Mouse (Mus musculus) embryonic facial prominence, embryonic 14.5 days (tissue): Measurements from ENCODE around the gene Pigb. TPM values are rescaled to one million over a fixed set of nuclear protein-coding genes. Genes with fewer than 3 reads are reported as not detected.
A peak's percentile ranks its signal among the peaks of the same experiment; 100 is the strongest.

Source experiments
- ATAC-seq: fragments of 200-750 bp; cut with Nextera tagmentation; 2 replicates; pipeline ENCODE4 v1.8.0; 2017; ENCODE audit warnings: low read depth, moderate number of reproducible peaks, moderate TSS enrichment
- DNase-seq: peaks from one replicate; pipeline ENCODE4 v3.0.0-alpha.2; 2015; ENCODE audit warnings: low spot score
- H3K27ac ChIP-seq: fragments of 300-500 bp; sonication (generic); replicated peaks from 2 replicates; pipeline ENCODE4 v1.5.1; 2014; ENCODE audit warnings: low read depth, mild to moderate bottlenecking, low read length, moderate library complexity
- H3K27me3 ChIP-seq: fragments of 300-500 bp; sonication (generic); replicated peaks from 2 replicates; pipeline ENCODE4 v1.6.1; 2014; ENCODE audit warnings: low read length; ENCODE audit not compliant: control insufficient read depth, insufficient read depth
- H3K36me3 ChIP-seq: fragments of 300-500 bp; sonication (generic); 2 replicates; pipeline ENCODE4 v1.6.1; 2014; ENCODE audit warnings: low read length, mixed read lengths; ENCODE audit not compliant: control insufficient read depth, insufficient read depth
- H3K4me1 ChIP-seq: fragments of 300-500 bp; sonication (generic); 2 replicates; pipeline ENCODE4 v1.6.1; 2014; ENCODE audit warnings: antibody characterized with exemption, low read length; ENCODE audit not compliant: control insufficient read depth, insufficient read depth
- H3K4me2 ChIP-seq: fragments of 300-500 bp; sonication (generic); 2 replicates; pipeline ENCODE4 v1.6.1; 2014; ENCODE audit warnings: low read depth, mild to moderate bottlenecking, low read length, moderate library complexity, mixed read lengths
- H3K4me3 ChIP-seq: fragments of 300-500 bp; sonication (generic); 2 replicates; pipeline ENCODE4 v1.5.1; 2014; ENCODE audit warnings: low read depth, mild to moderate bottlenecking, low read length
- H3K9ac ChIP-seq: fragments of 300-500 bp; sonication (generic); 2 replicates; pipeline ENCODE4 v1.6.1; 2014; ENCODE audit warnings: low read depth, mild to moderate bottlenecking, low read length, moderate library complexity, mixed read lengths
- H3K9me3 ChIP-seq: fragments of 300-500 bp; sonication (generic); 2 replicates; pipeline ENCODE4 v1.6.1; 2016; ENCODE audit warnings: low read length; ENCODE audit not compliant: control insufficient read depth
- WGBS: fragments of 180-500 bp; shearing (Covaris S2); extraction: QIAGEN DNeasy Blood & Tissue Kit; methylation state at CpG from one replicate; pipeline ENCODE4 v1.1.7; 2014; 5-methylcytosine and 5-hydroxymethylcytosine counted together
- polyA plus RNA-seq: library from polyadenylated mRNA; unstranded; fragments of >200 nt; fragmentation: Nextera tagmentation; extraction: Ambion mirVana; gene quantifications from 2 replicates; pipeline ENCODE4 v1.2.1, GENCODE M21; 2014

The Pigb gene
- polyA plus RNA-seq, 1 experiment from 2014 or later = 11.5 TPM

DNA sequence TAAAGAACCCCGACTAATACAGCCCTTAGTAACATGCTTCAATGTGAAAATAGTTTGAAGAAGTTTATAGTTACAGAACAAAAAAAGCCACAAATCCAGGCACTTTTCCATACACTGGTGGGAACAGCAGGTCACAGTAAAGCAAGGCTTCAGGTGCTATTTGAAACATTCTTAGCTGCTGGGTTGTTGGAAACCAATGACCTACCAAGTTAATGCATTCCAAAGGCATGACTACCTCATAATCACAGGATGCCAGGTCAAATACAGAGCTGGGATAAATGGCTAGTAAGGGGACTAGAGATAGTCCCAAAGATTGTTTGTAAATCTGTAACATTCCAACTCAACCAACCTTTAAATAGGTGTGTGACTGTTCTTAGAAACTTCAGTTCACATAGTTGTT is 64.9 kb downstream of the Pigb start:
- Histone ChIP-seq H3K9me3 (no peaks in the 10 kb centered on the region), H3K36me3 (no peaks in the 10 kb centered on the region), H3K9ac (no peak overlapping the region), H3K27me3 (no peaks in the 10 kb centered on the region), H3K4me3 (no peak overlapping the region), H3K4me1 (no peaks in the 10 kb centered on the region), H3K4me2 (no peak overlapping the region), H3K27ac (no peak overlapping the region)
- WGBS = 81% methylated on average over 1 of the region's 1 CpGs
- DNase-seq (no peak), ATAC-seq (no peak)

- H3K9ac ChIP-seq = no peak overlapping the region
- ATAC-seq = no peak
- no peak overlapping the region for H3K4me2 ChIP-seq
- 84% methylated on average over 5 of the region's 5 CpGs for WGBS
- no peaks in the 10 kb centered on the region for H3K36me3 ChIP-seq
- no peaks in the 10 kb centered on the region for H3K4me1 ChIP-seq
- no peak overlapping the region for H3K4me3 ChIP-seq
- no peaks in the 10 kb centered on the region for H3K27me3 ChIP-seq
- H3K27ac ChIP-seq = no peak overlapping the region
- DNase-seq = no peak
- H3K9me3 ChIP-seq = no peaks in the 10 kb centered on the region
Observed at GRCm38 (mm10) chr9:72974734-72975133, 65.4 kb downstream of the Pigb start.

DNA sequence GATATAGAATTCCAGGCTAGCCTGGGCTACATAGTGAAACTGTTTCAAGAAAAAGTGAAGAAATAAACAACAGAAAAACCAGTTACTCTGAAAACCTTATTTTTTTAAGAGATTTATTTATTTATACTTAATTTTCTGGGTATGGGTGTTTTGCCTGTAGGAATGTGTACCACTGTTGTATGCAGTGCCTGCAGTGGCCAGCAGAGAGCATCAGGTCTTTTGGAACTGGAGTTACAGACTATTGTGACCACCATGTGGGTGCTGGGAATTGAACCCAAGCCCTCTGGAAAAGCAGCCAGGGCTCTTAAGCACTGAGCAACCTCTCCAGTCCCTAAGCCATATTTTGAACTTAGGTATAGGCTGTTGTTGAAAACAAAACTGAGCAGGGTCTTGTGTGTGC is 67.2 kb downstream of the Pigb start:
- no peaks in the 10 kb centered on the region for H3K9me3 ChIP-seq
- H3K4me2 ChIP-seq = no peak overlapping the region
- H3K27ac ChIP-seq = no peak overlapping the region
- no peaks in the 10 kb centered on the region for H3K36me3 ChIP-seq
- no peaks in the 10 kb centered on the region for H3K4me1 ChIP-seq
- H3K27me3 ChIP-seq = no peaks in the 10 kb centered on the region
- no peak for ATAC-seq
- H3K4me3 ChIP-seq = no peak overlapping the region
- DNase-seq = no peak
- H3K9ac ChIP-seq = no peak overlapping the region

DNA sequence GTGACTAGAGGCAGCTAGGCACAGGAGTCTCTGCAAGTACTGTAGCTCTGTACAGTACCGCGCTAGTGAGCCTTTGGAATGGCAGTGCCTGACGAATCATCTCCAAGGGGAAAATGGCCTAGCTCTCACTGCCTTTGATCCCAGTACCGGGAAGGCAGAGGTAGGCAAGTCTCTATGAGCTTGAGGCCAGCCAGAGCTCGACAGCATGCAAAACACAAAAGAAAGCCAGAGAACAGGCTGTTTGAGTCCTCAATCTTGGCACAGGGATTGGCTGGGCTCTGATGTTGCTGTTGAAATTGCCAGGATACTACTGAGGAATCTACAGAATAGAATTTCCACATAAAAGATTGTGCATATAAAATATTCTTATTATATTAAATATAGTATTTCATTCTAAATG is 67.7 kb downstream of the Pigb start:
- no peak overlapping the region for H3K4me3 ChIP-seq
- H3K36me3 ChIP-seq = no peaks in the 10 kb centered on the region
- DNase-seq = no peak
- no peaks in the 10 kb centered on the region for H3K9me3 ChIP-seq
- ATAC-seq = no peak
- no peak overlapping the region for H3K9ac ChIP-seq
- no peaks in the 10 kb centered on the region for H3K4me1 ChIP-seq
- WGBS = 87% methylated on average over 5 of the region's 5 CpGs
- no peaks in the 10 kb centered on the region for H3K27me3 ChIP-seq
- no peak overlapping the region for H3K27ac ChIP-seq
- H3K4me2 ChIP-seq = no peak overlapping the region

DNA sequence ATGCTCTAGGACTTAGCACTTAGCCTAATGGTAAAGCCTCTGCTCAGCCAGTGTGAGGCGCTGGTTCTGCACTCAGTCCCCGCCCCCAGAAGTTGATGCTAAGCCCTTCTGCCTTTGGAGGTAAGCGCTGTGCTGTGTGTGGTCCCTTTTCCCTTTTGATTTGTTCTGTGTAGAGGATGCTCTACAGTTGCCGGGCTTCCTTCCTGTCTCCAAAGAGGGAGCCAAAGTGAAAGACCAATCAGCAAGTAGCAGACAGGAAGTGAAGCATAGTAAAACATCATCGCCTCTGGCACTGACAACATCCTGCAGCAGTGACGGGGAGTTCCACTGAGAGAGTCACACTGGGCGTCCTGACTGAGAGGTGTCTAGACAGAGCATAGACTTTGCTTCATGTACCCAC is 70.3 kb downstream of the Pigb start:
- no peaks in the 10 kb centered on the region for H3K36me3 ChIP-seq
- no peak for DNase-seq
- no peak overlapping the region for H3K27ac ChIP-seq
- no peak overlapping the region for H3K4me2 ChIP-seq
- H3K4me3 ChIP-seq = no peak overlapping the region
- no peaks in the 10 kb centered on the region for H3K4me1 ChIP-seq
- H3K9ac ChIP-seq = no peak overlapping the region
- 67% methylated on average over 7 of the region's 7 CpGs for WGBS
- H3K9me3 ChIP-seq = no peaks in the 10 kb centered on the region
- no peaks in the 10 kb centered on the region for H3K27me3 ChIP-seq
- ATAC-seq = no peak

- H3K36me3 ChIP-seq = no peaks in the 10 kb centered on the region
- WGBS = 39% methylated on average over 11 of the region's 11 CpGs
- no peak overlapping the region for H3K27ac ChIP-seq
- H3K27me3 ChIP-seq = no peaks in the 10 kb centered on the region
- H3K4me2 ChIP-seq = no peak overlapping the region
- no peaks in the 10 kb centered on the region for H3K4me1 ChIP-seq
- H3K9ac ChIP-seq = no peak overlapping the region
- H3K9me3 ChIP-seq = no peaks in the 10 kb centered on the region
- H3K4me3 ChIP-seq = no peak overlapping the region
- ATAC-seq = peak; percentile 77
- DNase-seq = peak; percentile 63
Observed at GRCm38 (mm10) chr9:72968349-72969061, 71.7 kb downstream of the Pigb start.

GRCm38 (mm10) chr9:72961959-72962358 is 78.2 kb downstream of the Pigb start:
- Histone ChIP-seq H3K4me1 (0 out of 2 replicates have a peak, but pooled peaks cover 3% of the 10 kb centered on the region), H3K9me3 (no peaks in the 10 kb centered on the region), H3K9ac (no peak overlapping the region), H3K4me2 (no peak overlapping the region), H3K27me3 (no peaks in the 10 kb centered on the region), H3K27ac (no peak overlapping the region), H3K36me3 (no peaks in the 10 kb centered on the region), H3K4me3 (no peak overlapping the region)
- DNase-seq (peak; percentile 10), ATAC-seq (no peak)
- 59% methylated on average over 15 of the region's 15 CpGs for WGBS

DNA sequence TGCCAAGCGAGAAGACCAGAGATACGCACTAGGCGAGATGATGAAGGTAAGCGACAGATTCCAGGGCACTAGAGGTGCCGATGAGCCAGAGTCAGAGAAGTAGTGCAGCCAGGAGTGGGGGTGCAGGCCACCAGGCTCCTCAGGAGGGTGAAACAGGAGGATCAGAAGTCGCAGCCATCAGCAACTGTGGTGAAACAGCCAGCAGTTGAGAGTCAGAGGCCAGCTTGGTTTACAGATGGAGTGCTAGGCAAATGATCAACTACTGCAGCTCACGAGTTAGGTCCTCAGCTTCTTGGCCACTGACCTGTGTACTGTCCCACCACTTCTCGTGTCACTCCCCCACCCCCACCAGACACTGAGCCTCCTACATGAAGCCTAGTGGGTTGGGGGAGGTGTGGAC is 78.8 kb downstream of the Pigb start:
- ATAC-seq = no peak
- Histone ChIP-seq H3K9me3 (no peaks in the 10 kb centered on the region), H3K36me3 (no peaks in the 10 kb centered on the region), H3K4me2 (no peak overlapping the region), H3K4me1 (0 out of 2 replicates have a peak, but pooled peaks cover 3% of the 10 kb centered on the region), H3K4me3 (no peak overlapping the region), H3K9ac (no peak overlapping the region), H3K27ac (no peak overlapping the region), H3K27me3 (no peaks in the 10 kb centered on the region)
- no peak for DNase-seq
- 66% methylated on average over 8 of the region's 8 CpGs for WGBS
